Mouse (Mus musculus) megakaryocyte, embryonic 14.5 days (primary cell): ENCODE results near the gene Esyt2. TPM values are rescaled to one million over a fixed set of nuclear protein-coding genes. Genes with fewer than 3 reads are reported as not detected.

Source experiments
- H3K27me3 ChIP-seq: replicated peaks from 2 replicates; pipeline ENCODE3; 2012; ENCODE audit warnings: inconsistent platforms
- H3K36me3 ChIP-seq: replicated peaks from 2 replicates; pipeline ENCODE3; 2012; ENCODE audit warnings: low read length, inconsistent platforms, mixed read lengths
- H3K4me1 ChIP-seq: 2 replicates; pipeline ENCODE4 v1.6.1; 2012; ENCODE audit warnings: inconsistent platforms
- H3K4me3 ChIP-seq: replicated peaks from 2 replicates; pipeline ENCODE3; 2012; ENCODE audit warnings: moderate library complexity, mild to moderate bottlenecking, inconsistent platforms
- H3K9me3 ChIP-seq: 2 replicates; pipeline ENCODE4 v1.6.1; 2012; ENCODE audit warnings: inconsistent platforms
- FLI1 ChIP-seq: IDR thresholded peaks from 2 replicates; pipeline ENCODE4 v1.6.1; 2012; ENCODE audit warnings: low read length, inconsistent platforms, mixed read lengths
- GATA1 ChIP-seq: IDR thresholded peaks from 3 replicates; pipeline ENCODE4 v1.6.1; 2012; ENCODE audit warnings: mixed read lengths, low read length, inconsistent platforms, borderline replicate concordance
- polyA plus RNA-seq: library from polyadenylated mRNA; stranded (reverse); fragments of >175 nt; gene quantifications from 2 replicates; pipeline ENCODE4 v1.2.3, GENCODE M21; 2012; ENCODE audit warnings: low replicate concordance; ENCODE audit not compliant: insufficient read depth

Esyt2 gene
- polyA plus RNA-seq: 3.8 and 4.3 TPM in 2 replicates

DNA sequence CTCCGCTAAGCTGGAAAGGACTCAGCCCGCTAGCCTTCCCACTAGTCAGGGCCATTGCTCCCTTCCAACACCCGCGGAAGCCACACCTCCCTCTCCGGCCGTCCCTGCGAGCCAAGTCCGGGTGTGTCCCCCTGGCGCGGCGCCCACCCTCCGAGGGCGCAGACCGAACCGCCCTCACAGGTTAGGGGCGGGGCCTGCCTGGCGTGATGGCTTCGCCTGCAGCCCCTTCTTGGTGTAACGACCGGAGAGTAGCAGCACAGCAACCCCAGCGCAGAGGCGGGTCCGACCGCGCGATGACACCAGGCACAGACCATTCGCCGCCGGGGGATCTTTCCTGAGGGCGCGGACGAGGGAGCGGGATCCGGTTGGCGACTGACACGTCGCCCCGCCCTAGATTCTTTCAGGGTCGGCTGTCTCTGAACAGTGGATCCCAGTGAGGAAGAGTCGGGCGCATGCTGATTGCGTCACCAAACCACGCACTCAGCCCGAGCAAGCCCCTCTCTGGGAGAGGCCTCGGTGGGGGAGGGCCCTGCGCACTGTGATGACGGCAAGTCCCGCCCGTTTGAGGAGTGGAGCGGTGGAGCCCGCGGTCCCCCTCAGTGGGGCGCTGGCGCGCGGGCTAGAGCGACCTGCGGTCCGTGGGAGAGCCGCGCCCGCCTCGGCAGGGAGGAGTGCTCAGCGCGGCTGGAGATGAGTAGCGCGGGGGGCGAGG, at the start of gene Esyt2:
Esyt2 (plus strand) TSS at position 544 of the 712 bp plus-strand sequence.
- peaks cover 50% of the 10 kb centered on the region for H3K4me1 ChIP-seq
- H3K9me3 ChIP-seq: no peaks in the 10 kb centered on the region
- peaks cover 2% of the 10 kb centered on the region for H3K36me3 ChIP-seq
- peak within 1 kb of the TSS; percentile 93 for H3K4me3 ChIP-seq
- no peaks in the 10 kb centered on the region for H3K27me3 ChIP-seq
- TF ChIP-seq GATA1 (no peak), FLI1 (no peak)

- TF ChIP-seq GATA1 (no peak), FLI1 (no peak)
- no peaks in the 10 kb centered on the region for H3K9me3 ChIP-seq
- peaks cover 9% of the 10 kb centered on the region for H3K4me1 ChIP-seq
- H3K4me3 ChIP-seq: no peak overlapping the region
- H3K27me3 ChIP-seq: no peaks in the 10 kb centered on the region
- H3K36me3 ChIP-seq: no peaks in the 10 kb centered on the region
Measured at GRCm38 (mm10) chr12:116231612-116232011, 49.4 kb upstream of the Esyt2 start.

GRCm38 (mm10) chr12:116232061-116232460, 48.9 kb upstream of the Esyt2 start:
- TF ChIP-seq FLI1 (no peak), GATA1 (no peak)
- peaks cover 9% of the 10 kb centered on the region for H3K4me1 ChIP-seq
- no peaks in the 10 kb centered on the region for H3K27me3 ChIP-seq
- no peak overlapping the region for H3K4me3 ChIP-seq
- H3K36me3 ChIP-seq: no peaks in the 10 kb centered on the region
- no peaks in the 10 kb centered on the region for H3K9me3 ChIP-seq

GRCm38 (mm10) chr12:116235356-116235755, 45.6 kb upstream of the Esyt2 start:
- Histone ChIP-seq H3K36me3 (no peaks in the 10 kb centered on the region), H3K9me3 (no peaks in the 10 kb centered on the region), H3K4me3 (no peak overlapping the region), H3K27me3 (no peaks in the 10 kb centered on the region), H3K4me1 (peaks cover 9% of the 10 kb centered on the region)
- TF ChIP-seq GATA1 (no peak), FLI1 (no peak)

- no peaks in the 10 kb centered on the region for H3K36me3 ChIP-seq
- no peak overlapping the region for H3K4me3 ChIP-seq
- H3K4me1 ChIP-seq: peaks cover 9% of the 10 kb centered on the region
- TF ChIP-seq GATA1 (no peak), FLI1 (no peak)
- H3K27me3 ChIP-seq: no peaks in the 10 kb centered on the region
- H3K9me3 ChIP-seq: no peaks in the 10 kb centered on the region
Measured at GRCm38 (mm10) chr12:116236658-116237057, 44.3 kb upstream of the Esyt2 start.

GRCm38 (mm10) chr12:116238370-116238769, 42.6 kb upstream of the Esyt2 start:
- no peaks in the 10 kb centered on the region for H3K9me3 ChIP-seq
- no peaks in the 10 kb centered on the region for H3K36me3 ChIP-seq
- H3K4me1 ChIP-seq: peaks cover 9% of the 10 kb centered on the region
- no peak overlapping the region for H3K4me3 ChIP-seq
- TF ChIP-seq FLI1 (no peak), GATA1 (no peak)
- no peaks in the 10 kb centered on the region for H3K27me3 ChIP-seq

DNA sequence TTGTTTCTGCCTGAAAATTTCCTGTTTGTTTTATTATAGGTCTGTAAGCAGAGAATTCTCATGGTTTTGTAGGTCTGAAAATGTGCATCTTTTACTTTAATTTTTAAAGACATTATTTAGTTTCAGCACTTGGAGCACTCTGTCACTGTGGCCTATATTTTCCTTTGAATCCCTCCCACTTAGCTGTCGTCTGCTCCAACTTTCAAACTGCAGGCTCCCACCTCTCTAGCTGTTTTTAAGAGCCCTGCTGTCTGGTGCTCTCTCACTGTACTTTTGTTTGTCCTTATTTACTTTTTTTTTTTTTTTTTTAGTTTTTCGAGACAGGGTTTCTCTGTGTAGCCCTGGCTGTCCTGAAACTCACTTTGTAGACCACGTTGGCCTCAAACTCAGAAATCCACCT, 42.2 kb upstream of the Esyt2 start:
- TF ChIP-seq GATA1: no peak
- no peak for TF ChIP-seq FLI1
- H3K27me3 ChIP-seq: no peaks in the 10 kb centered on the region
- H3K9me3 ChIP-seq: no peaks in the 10 kb centered on the region
- H3K4me1 ChIP-seq: peaks cover 9% of the 10 kb centered on the region
- H3K36me3 ChIP-seq: no peaks in the 10 kb centered on the region
- no peak overlapping the region for H3K4me3 ChIP-seq

DNA sequence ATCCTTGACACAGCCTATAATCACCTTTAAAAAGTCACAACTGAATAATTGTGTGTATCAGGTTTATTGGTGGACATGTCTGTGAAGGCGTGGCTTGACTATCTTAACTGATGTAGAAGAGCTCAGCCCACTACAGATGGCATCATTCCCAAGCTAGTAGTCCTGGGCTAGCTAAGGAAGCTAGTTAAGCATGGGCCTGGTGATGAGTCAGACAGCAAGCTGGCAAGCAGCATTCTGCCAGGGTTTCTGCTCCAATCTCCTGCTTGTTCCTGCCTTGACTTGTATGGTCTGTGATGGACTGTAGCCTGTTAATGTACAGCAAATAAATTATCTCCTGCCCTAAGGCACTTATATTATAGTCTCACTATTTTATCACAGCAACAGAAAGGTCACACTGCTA, 36.4 kb upstream of the Esyt2 start:
- TF ChIP-seq FLI1 (no peak), GATA1 (no peak)
- peaks cover 15% of the 10 kb centered on the region for H3K36me3 ChIP-seq
- no peak overlapping the region for H3K4me3 ChIP-seq
- H3K27me3 ChIP-seq: no peaks in the 10 kb centered on the region
- H3K9me3 ChIP-seq: no peaks in the 10 kb centered on the region
- H3K4me1 ChIP-seq: no peaks in the 10 kb centered on the region

DNA sequence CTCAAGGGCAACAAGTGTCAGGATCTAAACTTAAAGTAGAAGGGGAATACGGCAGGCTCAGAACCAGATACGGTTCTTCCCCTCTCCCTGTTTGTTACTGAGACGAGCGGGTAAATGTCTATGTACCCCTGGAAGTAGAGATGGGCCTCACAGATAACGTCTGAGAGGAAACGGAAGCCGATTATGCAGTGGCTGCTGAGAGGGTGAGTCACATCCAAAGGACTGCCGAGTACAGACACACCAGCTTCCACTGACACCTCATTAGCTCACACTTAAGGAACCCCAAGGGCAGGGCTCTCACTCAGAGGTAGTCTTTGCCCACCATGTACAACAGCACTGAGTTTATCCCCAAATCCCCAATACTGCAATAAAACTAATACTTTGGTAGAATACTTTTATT, 26.3 kb upstream of the Esyt2 start:
- no peaks in the 10 kb centered on the region for H3K27me3 ChIP-seq
- peaks cover 14% of the 10 kb centered on the region for H3K36me3 ChIP-seq
- H3K9me3 ChIP-seq: no peaks in the 10 kb centered on the region
- peaks cover 12% of the 10 kb centered on the region for H3K4me1 ChIP-seq
- no peak overlapping the region for H3K4me3 ChIP-seq
- TF ChIP-seq GATA1: peak; percentile 35; the same call in 1 of the 3 replicates
- no peak for TF ChIP-seq FLI1

- H3K4me3 ChIP-seq: no peak overlapping the region
- TF ChIP-seq FLI1 (no peak), GATA1 (no peak)
Measured at GRCm38 (mm10) chr12:116255636-116256035, 25.4 kb upstream of the Esyt2 start.

More at GRCm38 (mm10) chr12:116255636-116256035, 25.4 kb upstream of the Esyt2 start:
- Histone ChIP-seq H3K9me3 (no peaks in the 10 kb centered on the region), H3K36me3 (peaks cover 14% of the 10 kb centered on the region), H3K27me3 (no peaks in the 10 kb centered on the region), H3K4me1 (peaks cover 12% of the 10 kb centered on the region)
